Mouse (Mus musculus) liver, embryonic 13.5 days (tissue): ENCODE measurements around the gene Adk. TPM values are rescaled to one million over a fixed set of nuclear protein-coding genes. Genes with fewer than 3 reads are reported as not detected.

Experiments used
- ATAC-seq: fragments of 200-750 bp; cut with Nextera tagmentation; 2 replicates; pipeline ENCODE4 v1.8.0; 2017; ENCODE audit warnings: low read depth, mild to moderate bottlenecking, moderate number of reproducible peaks, moderate library complexity
- DNase-seq: peaks from one replicate; pipeline ENCODE4 v3.0.0; 2022
- H3K27ac ChIP-seq: fragments of 300-500 bp; sonication (generic); 2 replicates; pipeline ENCODE4 v1.5.1; 2015; ENCODE audit warnings: moderate library complexity, mild to moderate bottlenecking, inconsistent platforms
- H3K27me3 ChIP-seq: fragments of 300-500 bp; sonication (generic); 2 replicates; pipeline ENCODE4 v1.6.1; 2015; ENCODE audit warnings: mild to moderate bottlenecking, inconsistent platforms
- H3K36me3 ChIP-seq: fragments of 300-500 bp; sonication (generic); 2 replicates; pipeline ENCODE4 v1.6.1; 2015; ENCODE audit warnings: mild to moderate bottlenecking, inconsistent platforms
- H3K4me1 ChIP-seq: fragments of 300-500 bp; sonication (generic); replicated peaks from 2 replicates; pipeline ENCODE4 v1.6.1; 2015; ENCODE audit warnings: inconsistent platforms
- H3K4me2 ChIP-seq: fragments of 300-500 bp; sonication (generic); 2 replicates; pipeline ENCODE4 v1.6.1; 2015; ENCODE audit warnings: inconsistent platforms, mild to moderate bottlenecking, moderate library complexity
- H3K4me3 ChIP-seq: fragments of 300-500 bp; sonication (generic); replicated peaks from 2 replicates; pipeline ENCODE4 v1.5.1; 2015; ENCODE audit warnings: mild to moderate bottlenecking, inconsistent platforms
- H3K9ac ChIP-seq: fragments of 300-500 bp; sonication (generic); 2 replicates; pipeline ENCODE4 v1.6.1; 2015; ENCODE audit warnings: mild to moderate bottlenecking, inconsistent platforms
- H3K9me3 ChIP-seq: fragments of 300-500 bp; sonication (generic); replicated peaks from 2 replicates; pipeline ENCODE4 v1.6.1; 2016; ENCODE audit warnings: inconsistent platforms
- WGBS: fragments of 180-500 bp; shearing (Covaris S2); methylation state at CpG from one replicate; pipeline ENCODE4 v1.1.7; 2015; ENCODE audit not compliant: insufficient replicate concordance; 5-methylcytosine and 5-hydroxymethylcytosine counted together
- polyA plus RNA-seq: library from polyadenylated mRNA; unstranded; fragments of >200 nt; fragmentation: Nextera tagmentation; extraction: Ambion mirVana; gene quantifications from 2 replicates; pipeline ENCODE4 v1.2.1, GENCODE M21; 2015

Adk gene
- polyA plus RNA-seq, 1 experiment from 2014 or later: 181 TPM

- Histone ChIP-seq H3K9me3 (no peaks in the 10 kb centered on the region), H3K27ac (peak overlapping the region; percentile 37), H3K4me1 (0 out of 2 replicates have a peak, but pooled peaks cover 4% of the 10 kb centered on the region), H3K9ac (no peak overlapping the region), H3K4me3 (no peak overlapping the region), H3K27me3 (no peaks in the 10 kb centered on the region), H3K4me2 (no peak overlapping the region), H3K36me3 (peaks cover 52% of the 10 kb centered on the region)
- no peak for ATAC-seq
- no peak for DNase-seq
- WGBS: 73% methylated on average over 4 of the region's 4 CpGs
These were observed 12.8 kb upstream of the Adk start for GRCm38 (mm10) chr14:21039623-21040022.

DNA sequence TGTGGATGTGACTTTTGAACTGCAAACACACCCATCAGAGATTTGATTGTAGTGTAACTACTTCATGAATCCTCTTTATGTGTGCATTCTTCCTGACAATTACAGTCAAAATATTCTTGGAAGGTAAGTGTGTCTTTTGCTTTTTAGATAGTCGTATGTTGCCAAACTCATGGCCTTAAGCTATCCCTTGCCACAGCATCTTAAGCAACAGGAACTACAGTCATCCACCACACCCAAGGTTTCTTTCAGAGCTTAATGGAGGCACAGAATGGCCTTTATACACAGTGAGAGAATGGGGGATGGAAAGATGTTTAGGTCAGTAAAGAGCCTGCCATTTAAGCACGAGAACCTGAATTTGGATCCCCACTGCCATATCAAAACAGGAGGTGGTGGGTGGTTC, 4.5 kb upstream of the Adk start:
- Histone ChIP-seq H3K4me3 (no peak overlapping the region), H3K4me1 (peaks cover 22% of the 10 kb centered on the region), H3K4me2 (no peak overlapping the region), H3K9ac (no peak overlapping the region), H3K9me3 (no peaks in the 10 kb centered on the region), H3K27ac (no peak overlapping the region; the same call in 1 of the 2 replicates), H3K27me3 (no peaks in the 10 kb centered on the region), H3K36me3 (peaks cover 15% of the 10 kb centered on the region)
- ATAC-seq: no peak
- no peak for DNase-seq
- WGBS: 73% methylated on average over 2 of the region's 2 CpGs

DNA sequence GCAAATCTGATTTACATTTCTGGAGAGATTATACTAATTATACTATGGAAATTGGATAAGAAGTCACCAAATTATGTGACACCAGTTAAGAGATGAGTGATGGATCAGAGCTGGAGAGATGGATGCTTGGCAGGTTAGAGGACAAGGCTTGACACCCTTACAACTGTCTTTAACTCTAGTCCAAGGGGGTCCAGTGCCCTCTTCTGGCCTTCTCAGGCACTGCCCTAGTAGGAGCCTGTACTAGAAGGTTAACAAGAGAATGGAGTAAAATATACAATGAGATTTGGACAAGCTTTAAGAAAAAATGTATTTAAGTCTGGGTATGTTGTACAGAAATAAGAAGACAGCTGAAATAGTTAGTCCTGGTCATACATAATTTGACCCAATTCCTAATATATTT, 3.5 kb upstream of the Adk start:
- ATAC-seq: no peak
- no peak overlapping the region for H3K4me3 ChIP-seq
- peaks cover 33% of the 10 kb centered on the region for H3K4me1 ChIP-seq
- H3K9me3 ChIP-seq: no peaks in the 10 kb centered on the region
- H3K27me3 ChIP-seq: no peaks in the 10 kb centered on the region
- peak; percentile 46 for DNase-seq
- peaks cover 15% of the 10 kb centered on the region for H3K36me3 ChIP-seq
- no peak overlapping the region for H3K27ac ChIP-seq
- no peak overlapping the region for H3K4me2 ChIP-seq
- no peak overlapping the region for H3K9ac ChIP-seq

GRCm38 (mm10) chr14:21050734-21051133, 1.6 kb upstream of the Adk start:
- DNase-seq: peak; percentile 35
- Histone ChIP-seq H3K36me3 (peaks cover 12% of the 10 kb centered on the region; the same call in 1 of the 2 replicates), H3K27ac (no peak overlapping the region), H3K4me3 (peak overlapping the region; percentile 87), H3K9me3 (no peaks in the 10 kb centered on the region), H3K4me1 (peaks cover 37% of the 10 kb centered on the region), H3K27me3 (no peaks in the 10 kb centered on the region), H3K9ac (no peak overlapping the region), H3K4me2 (peak overlapping the region; percentile 97)
- WGBS: 63% methylated on average over 3 of the region's 3 CpGs
- ATAC-seq: no peak

- peak overlapping the region; percentile 90 for H3K9ac ChIP-seq
- no peaks in the 10 kb centered on the region for H3K9me3 ChIP-seq
- peak overlapping the region; percentile 87 for H3K4me3 ChIP-seq
- ATAC-seq: peak; percentile 26
- WGBS: 6% methylated on average over 28 of the region's 28 CpGs
- peaks cover 12% of the 10 kb centered on the region; the same call in 1 of the 2 replicates for H3K36me3 ChIP-seq
- peaks cover 37% of the 10 kb centered on the region for H3K4me1 ChIP-seq
- no peak for DNase-seq
- peak overlapping the region; percentile 97 for H3K4me2 ChIP-seq
- peak overlapping the region; percentile 82 for H3K27ac ChIP-seq
- no peaks in the 10 kb centered on the region for H3K27me3 ChIP-seq
These were observed 828 bp upstream of the Adk start for GRCm38 (mm10) chr14:21051380-21052111.

- H3K9me3 ChIP-seq: no peaks in the 10 kb centered on the region
- peak overlapping the region; percentile 87 for H3K27ac ChIP-seq
- DNase-seq (peak; percentile 64), ATAC-seq (peak; percentile 62)
- peak overlapping the region; percentile 81 for H3K9ac ChIP-seq
- H3K27me3 ChIP-seq: no peaks in the 10 kb centered on the region
- peak overlapping the region; percentile 97 for H3K4me2 ChIP-seq
- H3K4me1 ChIP-seq: peaks cover 36% of the 10 kb centered on the region
- H3K36me3 ChIP-seq: peaks cover 9% of the 10 kb centered on the region; the same call in 1 of the 2 replicates
- peak overlapping the region; percentile 87 for H3K4me3 ChIP-seq
- WGBS: under 1% methylated on average over 25 of the region's 25 CpGs
These were observed 382 bp downstream of the Adk start for GRCm38 (mm10) chr14:21052781-21053130.

GRCm38 (mm10) chr14:21053151-21053550, 777 bp downstream of the Adk start:
- DNase-seq: no peak
- peak overlapping the region; percentile 87 for H3K27ac ChIP-seq
- 10% methylated on average over 8 of the region's 8 CpGs for WGBS

DNA sequence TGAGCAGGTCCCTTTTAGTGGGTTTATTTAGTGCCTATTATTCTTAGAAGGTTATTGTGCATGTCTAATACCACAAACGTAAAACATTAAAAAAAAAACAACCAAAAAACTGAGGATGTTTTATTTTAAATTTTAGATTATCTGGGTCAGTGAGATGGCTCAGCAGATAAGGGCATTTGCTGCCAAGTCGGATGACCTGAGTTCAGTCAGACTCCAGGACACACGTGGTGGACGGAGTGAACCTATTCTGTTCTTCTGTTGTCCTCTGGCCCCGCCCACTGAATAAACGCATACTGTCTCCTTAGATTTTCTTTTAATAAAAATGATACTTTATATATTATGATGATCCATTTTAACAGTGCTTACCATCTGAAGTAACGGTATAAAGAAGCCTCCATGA, 1.2 kb downstream of the Adk start:
- peaks cover 30% of the 10 kb centered on the region for H3K4me1 ChIP-seq
- peak overlapping the region; percentile 97 for H3K4me2 ChIP-seq
- ATAC-seq (no peak), DNase-seq (no peak)
- no peaks in the 10 kb centered on the region for H3K9me3 ChIP-seq
- WGBS: 46% methylated on average over 7 of the region's 7 CpGs
- H3K4me3 ChIP-seq: peak overlapping the region; percentile 87
- no peak overlapping the region for H3K27ac ChIP-seq
- peaks cover 9% of the 10 kb centered on the region; the same call in 1 of the 2 replicates for H3K36me3 ChIP-seq
- no peaks in the 10 kb centered on the region for H3K27me3 ChIP-seq
- peak overlapping the region; percentile 81; the same call in 1 of the 2 replicates for H3K9ac ChIP-seq

More at GRCm38 (mm10) chr14:21053151-21053550, 777 bp downstream of the Adk start:
- Histone ChIP-seq H3K27me3 (no peaks in the 10 kb centered on the region), H3K9me3 (no peaks in the 10 kb centered on the region), H3K36me3 (peaks cover 9% of the 10 kb centered on the region; the same call in 1 of the 2 replicates), H3K4me1 (peaks cover 32% of the 10 kb centered on the region), H3K9ac (peak overlapping the region; percentile 81), H3K4me3 (peak overlapping the region; percentile 87), H3K4me2 (peak overlapping the region; percentile 97)
- ATAC-seq: no peak

- ATAC-seq (no peak), DNase-seq (no peak)
- no peak overlapping the region for H3K4me2 ChIP-seq
- H3K27ac ChIP-seq: no peak overlapping the region
- H3K36me3 ChIP-seq: peaks cover 5% of the 10 kb centered on the region; the same call in 1 of the 2 replicates
- H3K27me3 ChIP-seq: no peaks in the 10 kb centered on the region
- peaks cover 36% of the 10 kb centered on the region for H3K4me1 ChIP-seq
- H3K9ac ChIP-seq: no peak overlapping the region
- 72% methylated on average over 2 of the region's 2 CpGs for WGBS
- no peaks in the 10 kb centered on the region for H3K9me3 ChIP-seq
- H3K4me3 ChIP-seq: no peak overlapping the region
These were observed 6.6 kb downstream of the Adk start for GRCm38 (mm10) chr14:21058972-21059371.

DNA sequence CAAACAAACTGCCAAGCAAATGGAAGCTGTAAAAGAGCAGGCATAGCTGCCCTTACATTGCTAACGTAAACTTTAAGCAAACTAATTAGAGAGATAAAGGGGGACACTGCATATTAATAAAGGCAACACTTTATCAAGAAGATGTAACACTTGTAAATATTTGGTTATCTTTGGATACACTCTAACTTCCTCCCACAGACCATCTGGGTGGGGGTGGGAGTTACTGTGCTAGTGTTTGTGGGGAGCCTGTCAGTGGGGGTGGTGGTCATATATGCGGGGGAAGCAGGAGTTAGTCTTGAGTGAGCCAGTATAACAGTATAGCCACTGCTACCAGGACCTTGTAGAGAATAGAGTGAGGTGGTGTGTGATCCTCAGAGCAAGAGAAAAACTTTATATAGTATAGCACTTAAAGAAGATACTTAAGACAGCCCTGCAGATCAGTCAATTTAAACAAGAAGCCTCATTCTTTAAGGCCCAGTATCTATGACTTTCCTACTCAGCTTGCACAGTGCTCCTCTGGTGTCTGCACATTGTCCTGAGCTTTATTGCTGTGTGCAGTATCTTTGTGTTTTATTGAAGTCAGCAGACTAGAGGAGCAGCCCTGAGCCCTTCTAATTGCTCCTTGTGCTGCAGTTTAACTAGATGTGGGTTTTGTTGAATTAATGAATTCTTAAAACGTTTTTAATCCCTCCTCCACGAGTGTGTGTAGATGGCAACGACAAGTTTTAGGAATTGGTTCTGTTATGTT, 10.6 kb downstream of the Adk start:
- no peak for DNase-seq
- Histone ChIP-seq H3K4me2 (no peak overlapping the region), H3K27me3 (no peaks in the 10 kb centered on the region), H3K27ac (peak overlapping the region; percentile 40), H3K36me3 (no peaks in the 10 kb centered on the region), H3K4me3 (no peak overlapping the region), H3K9me3 (no peaks in the 10 kb centered on the region), H3K4me1 (peaks cover 51% of the 10 kb centered on the region), H3K9ac (no peak overlapping the region)
- peak; percentile 66 for ATAC-seq
- WGBS: 40% methylated on average over 5 of the region's 5 CpGs

DNA sequence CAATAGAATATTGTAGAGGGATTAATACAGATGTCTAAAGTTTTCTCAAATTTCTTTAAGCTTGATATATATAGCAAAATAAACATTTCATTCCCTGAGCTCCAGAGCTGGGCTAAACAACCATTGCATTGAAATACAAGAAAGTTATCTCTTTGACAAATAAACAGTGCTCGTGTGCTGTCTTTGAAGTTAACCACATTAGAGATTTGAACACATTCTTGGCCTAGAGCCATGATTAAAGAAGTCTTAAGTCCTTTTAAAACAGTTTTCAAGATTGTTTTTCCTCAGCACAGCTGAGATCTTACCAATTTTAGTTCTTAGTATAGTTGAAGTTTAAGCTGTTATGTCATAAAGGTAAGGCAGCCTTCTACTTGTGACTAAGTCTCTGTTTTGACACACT, 11.9 kb downstream of the Adk start:
- Histone ChIP-seq H3K27ac (no peak overlapping the region), H3K4me1 (peaks cover 46% of the 10 kb centered on the region), H3K27me3 (no peaks in the 10 kb centered on the region), H3K9ac (no peak overlapping the region), H3K36me3 (no peaks in the 10 kb centered on the region), H3K4me2 (no peak overlapping the region), H3K4me3 (no peak overlapping the region), H3K9me3 (no peaks in the 10 kb centered on the region)
- no peak for DNase-seq
- ATAC-seq: no peak
- WGBS: 18% methylated on average over 1 of the region's 1 CpGs
